Mouse (Mus musculus) liver, embryonic 14.5 days (tissue): ENCODE results near the gene Pik3cb. TPM values are rescaled to one million over a fixed set of nuclear protein-coding genes. Genes with fewer than 3 reads are reported as not detected.

ENCODE experiments used
- ATAC-seq: fragments of 200-750 bp; cut with Nextera tagmentation; 2 replicates; pipeline ENCODE4 v1.8.0; 2017; ENCODE audit warnings: moderate number of reproducible peaks, mild to moderate bottlenecking, moderate library complexity; ENCODE audit not compliant: insufficient read depth
- DNase-seq, 3 experiments: peaks; one replicate each; pipeline ENCODE4 v3.0.0-alpha.2; 2012 to 2013; ENCODE audit warnings: low read depth in 3 of 3, low spot score in 3 of 3
- H3K27ac ChIP-seq: fragments of 300-500 bp; sonication (generic); 2 replicates; pipeline ENCODE4 v1.5.1; 2014; ENCODE audit warnings: moderate library complexity, mild to moderate bottlenecking, control low read depth, inconsistent platforms
- H3K27me3 ChIP-seq: fragments of 300-500 bp; sonication (generic); 2 replicates; pipeline ENCODE4 v1.6.1; 2014; ENCODE audit warnings: mild to moderate bottlenecking, low read length, moderate library complexity; ENCODE audit not compliant: control insufficient read depth, insufficient read depth
- H3K36me3 ChIP-seq: fragments of 300-500 bp; sonication (generic); replicated peaks from 2 replicates; pipeline ENCODE4 v1.6.1; 2014; ENCODE audit warnings: low read depth; ENCODE audit not compliant: control insufficient read depth, insufficient read depth
- H3K4me1 ChIP-seq, 2 experiments: fragments of 200-500 bp in 1 of 2; fragments of 300-500 bp in 1 of 2; sonication (generic) in 1 of 2; replicated peaks; 2 replicates each; pipeline ENCODE4 v1.6.1; 2012 to 2014; ENCODE audit warnings: antibody characterized with exemption in 1 of 2, inconsistent platforms in 1 of 2, low read length in 1 of 2; ENCODE audit not compliant: control insufficient read depth in 2 of 2, insufficient read depth in 2 of 2
- H3K4me2 ChIP-seq: fragments of 300-500 bp; sonication (generic); 2 replicates; pipeline ENCODE4 v1.6.1; 2014; ENCODE audit warnings: low read depth, mild to moderate bottlenecking, control low read depth, moderate library complexity
- H3K4me3 ChIP-seq, 2 experiments: fragments of 200-500 bp in 1 of 2; fragments of 300-500 bp in 1 of 2; sonication (generic) in 1 of 2; 2 replicates each; pipeline ENCODE4 v1.5.1; 2012 to 2014; ENCODE audit warnings: low read depth in 2 of 2, low read length in 2 of 2, mild to moderate bottlenecking in 2 of 2, control low read depth in 1 of 2, inconsistent platforms in 1 of 2, moderate library complexity in 1 of 2; ENCODE audit not compliant: insufficient read depth in 1 of 2
- H3K9ac ChIP-seq: fragments of 300-500 bp; sonication (generic); replicated peaks from 2 replicates; pipeline ENCODE4 v1.6.1; 2014; ENCODE audit warnings: mild to moderate bottlenecking, control low read depth, moderate library complexity
- H3K9me3 ChIP-seq: fragments of 300-500 bp; sonication (generic); 2 replicates; pipeline ENCODE4 v1.6.1; 2016; ENCODE audit warnings: low read length, mixed read lengths; ENCODE audit not compliant: control insufficient read depth
- CTCF ChIP-seq: IDR thresholded peaks from 2 replicates; pipeline ENCODE4 v1.5.1; 2016; ENCODE audit warnings: antibody characterized with exemption, low read depth, control low read depth
- EP300 ChIP-seq: IDR thresholded peaks from 2 replicates; pipeline ENCODE4 v1.6.1; 2016; ENCODE audit warnings: antibody characterized with exemption, low read depth
- WGBS: fragments of 180-500 bp; shearing (Covaris S2); extraction: QIAGEN DNeasy Blood & Tissue Kit; methylation state at CpG from one replicate; pipeline ENCODE4 v1.1.7; 2014; ENCODE audit not compliant: insufficient replicate concordance; 5-methylcytosine and 5-hydroxymethylcytosine counted together
- polyA plus RNA-seq, 2 experiments: library from polyadenylated mRNA; depleted of rRNA in 1 of 2; stranded (reverse) in 1 of 2; unstranded in 1 of 2; fragments of >200 nt; fragmentation: Nextera tagmentation in 1 of 2; extraction: Ambion mirVana in 1 of 2; gene quantifications; 2 replicates each; pipeline versions ENCODE4 v1.2.1 to v1.2.3; 2012 to 2014

Gene Pik3cb
- polyA plus RNA-seq, 2 experiments: 2.3 to 4.3 TPM

- Histone ChIP-seq H3K4me1 (no peaks in the 10 kb centered on the region), H3K9ac (no peak overlapping the region), H3K27ac (no peak overlapping the region), H3K4me2 (no peak overlapping the region), H3K4me3 (no peak overlapping the region), H3K36me3 (peaks cover 22% of the 10 kb centered on the region), H3K9me3 (no peaks in the 10 kb centered on the region), H3K27me3 (no peaks in the 10 kb centered on the region)
- DNase-seq (peak; percentile 37 to 49 (median 41)), ATAC-seq (peak; percentile 69; the same call in 1 of the 2 replicates)
- WGBS: 36% methylated on average over 7 of the region's 7 CpGs
- TF ChIP-seq EP300 (no peak), CTCF (peak; percentile 96)
Measured at GRCm38 (mm10) chr9:99062544-99062943, 77.9 kb downstream of the Pik3cb start.

GRCm38 (mm10) chr9:99057751-99058150 lies 82.7 kb downstream of the Pik3cb start:
- WGBS: 82% methylated on average over 3 of the region's 3 CpGs
- DNase-seq (no peak), ATAC-seq (no peak)
- no peak overlapping the region for H3K4me2 ChIP-seq
- no peaks in the 10 kb centered on the region for H3K27me3 ChIP-seq
- H3K27ac ChIP-seq: no peak overlapping the region
- no peak overlapping the region for H3K4me3 ChIP-seq
- peaks cover 16% of the 10 kb centered on the region for H3K36me3 ChIP-seq
- H3K9ac ChIP-seq: no peak overlapping the region
- H3K9me3 ChIP-seq: no peaks in the 10 kb centered on the region
- no peak for TF ChIP-seq EP300
- no peaks in the 10 kb centered on the region for H3K4me1 ChIP-seq

- Histone ChIP-seq H3K4me1 (no peaks in the 10 kb centered on the region), H3K27ac (no peak overlapping the region), H3K36me3 (peaks cover 4% of the 10 kb centered on the region), H3K9me3 (no peaks in the 10 kb centered on the region), H3K27me3 (no peaks in the 10 kb centered on the region), H3K4me2 (no peak overlapping the region), H3K4me3 (no peak overlapping the region), H3K9ac (no peak overlapping the region)
- no peak for TF ChIP-seq CTCF
- TF ChIP-seq EP300: no peak
- DNase-seq (no peak), ATAC-seq (no peak)
- WGBS: 73% methylated on average over 6 of the region's 6 CpGs
Measured at GRCm38 (mm10) chr9:99049760-99050159, 90.7 kb downstream of the Pik3cb start.

- ATAC-seq (no peak), DNase-seq (no peak)
- TF ChIP-seq EP300 (no peak), CTCF (no peak)
- Histone ChIP-seq H3K4me3 (no peak overlapping the region), H3K4me1 (no peaks in the 10 kb centered on the region), H3K27me3 (no peaks in the 10 kb centered on the region), H3K36me3 (peaks cover 5% of the 10 kb centered on the region), H3K27ac (no peak overlapping the region), H3K9ac (no peak overlapping the region), H3K9me3 (no peaks in the 10 kb centered on the region), H3K4me2 (no peak overlapping the region)
- WGBS: 70% methylated on average over 1 of the region's 1 CpGs
Measured at GRCm38 (mm10) chr9:99048724-99049250, 91.6 kb downstream of the Pik3cb start.

GRCm38 (mm10) chr9:99044761-99045160 lies 95.7 kb downstream of the Pik3cb start:
- Histone ChIP-seq H3K27ac (no peak overlapping the region), H3K9ac (no peak overlapping the region), H3K4me3 (no peak overlapping the region), H3K4me1 (no peaks in the 10 kb centered on the region), H3K9me3 (no peaks in the 10 kb centered on the region), H3K36me3 (peaks cover 11% of the 10 kb centered on the region), H3K27me3 (no peaks in the 10 kb centered on the region), H3K4me2 (no peak overlapping the region)
- TF ChIP-seq CTCF (no peak), EP300 (no peak)
- DNase-seq (no peak), ATAC-seq (no peak)
- WGBS: 82% methylated on average over 8 of the region's 8 CpGs
